Mouse (Mus musculus) lung, embryonic 15.5 days (tissue): ENCODE results near the gene Ascc3. TPM values are rescaled to one million over a fixed set of nuclear protein-coding genes. Genes with fewer than 3 reads are reported as not detected.

Experiments used
- ATAC-seq: fragments of 200-750 bp; cut with Nextera tagmentation; 2 replicates; pipeline ENCODE4 v1.8.0; 2017; ENCODE audit warnings: moderate number of reproducible peaks, borderline replicate concordance; ENCODE audit not compliant: low FRiP score, low TSS enrichment; ENCODE audit errors: extremely low read depth
- H3K27ac ChIP-seq: fragments of 300-500 bp; sonication (generic); 2 replicates; pipeline ENCODE4 v1.5.1; 2015; ENCODE audit warnings: moderate library complexity, mild to moderate bottlenecking, inconsistent platforms
- H3K27me3 ChIP-seq: fragments of 300-500 bp; sonication (generic); 2 replicates; pipeline ENCODE4 v1.6.1; 2015; ENCODE audit warnings: inconsistent platforms
- H3K36me3 ChIP-seq: fragments of 300-500 bp; sonication (generic); 2 replicates; pipeline ENCODE4 v1.6.1; 2015; ENCODE audit warnings: inconsistent platforms
- H3K4me1 ChIP-seq: fragments of 300-500 bp; sonication (generic); 2 replicates; pipeline ENCODE4 v1.6.1; 2015; ENCODE audit warnings: inconsistent platforms
- H3K4me2 ChIP-seq: fragments of 300-500 bp; sonication (generic); 2 replicates; pipeline ENCODE4 v1.6.1; 2015; ENCODE audit warnings: inconsistent platforms, mild to moderate bottlenecking, moderate library complexity
- H3K4me3 ChIP-seq: fragments of 300-500 bp; sonication (generic); 2 replicates; pipeline ENCODE4 v1.5.1; 2015; ENCODE audit warnings: mild to moderate bottlenecking, inconsistent platforms
- H3K9ac ChIP-seq: fragments of 300-500 bp; sonication (generic); 2 replicates; pipeline ENCODE4 v1.6.1; 2015; ENCODE audit warnings: inconsistent platforms
- H3K9me3 ChIP-seq: fragments of 300-500 bp; sonication (generic); 2 replicates; pipeline ENCODE4 v1.6.1; 2016; ENCODE audit warnings: inconsistent platforms
- WGBS: fragments of 180-500 bp; shearing (Covaris S2); methylation state at CpG from one replicate; pipeline ENCODE4 v1.1.7; 2015; 5-methylcytosine and 5-hydroxymethylcytosine counted together
- polyA plus RNA-seq: library from polyadenylated mRNA; unstranded; fragments of >200 nt; fragmentation: Nextera tagmentation; extraction: Ambion mirVana; gene quantifications from 2 replicates; pipeline ENCODE4 v1.2.1, GENCODE M21; 2015

The Ascc3 gene
- polyA plus RNA-seq, 1 experiment from 2014 or later, result 21.5 TPM

DNA sequence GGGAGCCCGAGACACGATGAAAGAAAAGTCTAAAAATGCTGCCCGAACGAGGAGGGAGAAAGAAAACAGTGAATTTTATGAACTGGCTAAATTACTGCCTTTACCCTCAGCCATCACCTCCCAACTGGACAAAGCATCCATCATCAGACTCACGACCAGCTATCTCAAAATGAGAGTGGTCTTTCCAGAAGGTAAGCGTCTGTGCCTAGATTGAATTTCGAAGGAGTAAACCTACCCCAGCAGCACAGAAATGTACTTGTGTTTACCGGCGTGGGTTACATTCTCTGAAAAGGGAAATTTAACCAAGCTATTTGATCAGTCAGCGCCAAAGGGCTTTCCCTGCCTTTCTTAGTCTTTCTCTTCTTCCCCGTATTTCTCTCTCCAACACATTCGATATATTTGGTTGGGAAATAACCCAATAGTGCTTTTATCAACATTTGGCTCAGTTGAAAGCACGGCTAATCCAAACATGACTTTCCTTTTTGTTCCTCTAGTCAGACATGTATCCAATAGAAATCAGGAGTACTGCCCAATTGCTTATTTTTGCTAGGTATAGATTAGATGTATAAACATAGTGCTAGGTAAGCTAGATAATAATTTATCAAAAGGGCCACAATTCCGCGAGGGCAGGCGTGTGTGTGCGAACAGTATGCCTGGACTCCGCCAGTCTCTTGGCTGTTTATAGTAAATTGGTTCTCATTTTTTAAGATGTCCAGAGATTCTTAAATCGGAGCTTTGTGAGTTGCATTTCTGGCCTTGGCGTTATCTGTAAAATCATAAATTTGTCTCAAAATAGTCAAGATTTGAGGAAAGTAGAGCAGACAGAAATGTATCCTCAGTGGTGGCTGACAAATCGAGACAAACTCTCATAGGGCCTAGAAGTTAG is 303.7 kb downstream of the Ascc3 start:
- no peak overlapping the region for H3K4me2 ChIP-seq
- no peak for ATAC-seq

DNA sequence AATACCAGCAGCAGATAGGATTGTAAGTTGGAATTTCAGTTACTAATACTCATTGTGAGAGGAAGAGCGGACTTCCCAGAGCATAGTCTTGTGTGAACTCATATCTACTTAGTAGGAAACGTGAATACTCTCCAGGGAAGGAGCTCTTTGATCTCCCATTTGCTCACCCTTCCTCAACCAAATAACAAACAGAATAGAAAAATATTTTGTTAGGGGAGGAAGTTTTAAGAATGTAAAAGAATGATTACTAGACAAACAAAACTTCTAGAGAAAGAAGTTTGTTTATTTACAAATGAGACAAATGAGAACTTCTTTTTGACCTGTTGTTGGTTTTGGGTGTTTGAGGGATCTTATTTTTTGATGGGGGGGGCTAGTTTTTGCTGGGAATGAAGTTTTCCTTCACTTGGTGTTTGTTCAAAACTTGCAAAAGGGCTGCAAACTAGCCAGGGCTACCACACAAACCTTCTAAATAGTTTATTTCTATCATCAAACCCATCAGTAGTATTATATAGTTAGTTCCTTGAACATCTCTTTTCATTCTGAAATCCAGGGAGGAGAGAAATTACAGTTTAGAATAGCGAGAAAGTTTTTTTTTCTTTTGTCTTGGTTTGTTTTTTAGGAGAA is 304.4 kb downstream of the Ascc3 start:
- WGBS, result 11% methylated on average over 3 of the region's 3 CpGs
- H3K4me2 ChIP-seq, result no peak overlapping the region
- no peak overlapping the region for H3K27ac ChIP-seq
- no peaks in the 10 kb centered on the region for H3K9me3 ChIP-seq
- H3K36me3 ChIP-seq, result no peaks in the 10 kb centered on the region
- H3K9ac ChIP-seq, result no peak overlapping the region
- no peak overlapping the region for H3K4me3 ChIP-seq
- no peak for ATAC-seq
- H3K27me3 ChIP-seq, result peaks cover 94% of the 10 kb centered on the region
- peaks cover 24% of the 10 kb centered on the region for H3K4me1 ChIP-seq

More for the DNA sequence above, 303.7 kb downstream of the Ascc3 start:
- Histone ChIP-seq H3K9me3 (no peaks in the 10 kb centered on the region), H3K27ac (no peak overlapping the region), H3K4me1 (peaks cover 24% of the 10 kb centered on the region), H3K4me3 (no peak overlapping the region), H3K9ac (no peak overlapping the region), H3K27me3 (peaks cover 94% of the 10 kb centered on the region), H3K36me3 (no peaks in the 10 kb centered on the region)
- 5% methylated on average over 21 of the region's 21 CpGs for WGBS

DNA sequence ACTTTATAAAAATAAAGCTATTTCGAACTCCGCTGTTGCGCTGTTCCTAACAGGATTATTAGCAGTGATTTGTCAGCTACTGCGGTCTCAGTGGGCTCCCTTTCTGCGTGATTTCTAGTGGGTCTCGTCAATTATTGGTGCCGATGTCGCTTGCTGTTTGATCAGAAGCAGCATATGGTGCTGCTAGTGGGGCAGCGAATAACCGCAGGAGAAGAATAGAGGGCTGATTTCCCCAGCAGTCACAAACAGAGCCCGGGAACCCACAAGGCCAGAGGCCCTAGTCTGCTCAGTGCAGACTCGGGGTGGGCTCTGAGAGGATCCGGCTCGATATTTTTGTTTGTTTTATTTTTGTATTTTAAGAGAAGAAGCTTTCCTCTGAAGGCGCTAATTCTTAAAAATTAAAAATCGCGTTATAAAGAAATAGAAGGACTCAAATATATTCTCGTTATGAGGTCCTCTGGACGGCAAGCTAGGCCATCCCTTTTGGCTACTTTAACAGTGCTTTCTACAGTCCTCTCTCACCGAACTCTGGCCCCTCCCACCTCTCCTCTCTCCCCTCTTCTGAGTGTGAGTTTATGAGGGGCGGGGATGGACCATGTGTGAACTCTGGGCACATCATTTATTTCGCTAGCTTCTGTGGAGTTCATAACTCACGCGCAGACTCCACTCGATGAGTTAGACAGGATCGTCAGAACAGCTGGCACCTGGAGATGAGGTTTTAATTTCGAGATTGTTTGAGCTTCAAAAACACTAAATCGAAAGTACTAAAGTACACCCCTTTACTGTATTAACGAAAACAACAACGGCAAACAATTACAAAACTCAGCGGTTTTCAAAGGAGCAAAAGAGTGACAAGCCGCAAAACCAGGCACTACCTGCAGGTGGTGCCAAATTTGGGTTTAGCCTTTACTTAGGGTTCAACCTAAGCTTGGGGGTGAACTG is 305.3 kb downstream of the Ascc3 start:
- Histone ChIP-seq H3K27ac (no peak overlapping the region), H3K4me3 (no peak overlapping the region), H3K27me3 (peaks cover 94% of the 10 kb centered on the region), H3K4me1 (peaks cover 17% of the 10 kb centered on the region), H3K9ac (no peak overlapping the region), H3K9me3 (no peaks in the 10 kb centered on the region), H3K36me3 (no peaks in the 10 kb centered on the region), H3K4me2 (no peak overlapping the region)
- 2% methylated on average over 32 of the region's 32 CpGs for WGBS
- no peak for ATAC-seq

DNA sequence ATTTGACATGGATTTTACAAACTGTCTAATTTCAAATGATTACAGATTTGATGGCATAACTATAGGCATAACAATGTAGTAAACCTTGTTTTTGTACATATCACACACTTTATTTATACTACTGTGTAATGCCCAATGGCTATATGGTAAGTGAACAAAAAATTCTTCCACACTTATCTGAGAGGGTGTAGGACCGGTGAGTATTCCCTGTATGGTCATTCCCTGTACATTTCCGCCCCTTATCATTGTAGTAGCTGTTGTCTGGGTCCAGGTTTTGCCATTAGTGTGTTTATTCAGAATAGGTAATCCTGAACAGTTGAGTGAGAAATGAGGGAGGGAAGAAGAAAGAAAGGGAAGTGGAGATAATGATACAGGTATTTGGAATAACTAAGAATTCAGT is 306.2 kb downstream of the Ascc3 start:
- peaks cover 17% of the 10 kb centered on the region for H3K4me1 ChIP-seq
- H3K9me3 ChIP-seq, result no peaks in the 10 kb centered on the region
- H3K4me2 ChIP-seq, result no peak overlapping the region
- no peak overlapping the region for H3K27ac ChIP-seq
- no peak for ATAC-seq
- peaks cover 93% of the 10 kb centered on the region for H3K27me3 ChIP-seq
- no peak overlapping the region for H3K4me3 ChIP-seq
- H3K9ac ChIP-seq, result no peak overlapping the region
- WGBS, result 14% methylated on average over 2 of the region's 2 CpGs
- H3K36me3 ChIP-seq, result no peaks in the 10 kb centered on the region

DNA sequence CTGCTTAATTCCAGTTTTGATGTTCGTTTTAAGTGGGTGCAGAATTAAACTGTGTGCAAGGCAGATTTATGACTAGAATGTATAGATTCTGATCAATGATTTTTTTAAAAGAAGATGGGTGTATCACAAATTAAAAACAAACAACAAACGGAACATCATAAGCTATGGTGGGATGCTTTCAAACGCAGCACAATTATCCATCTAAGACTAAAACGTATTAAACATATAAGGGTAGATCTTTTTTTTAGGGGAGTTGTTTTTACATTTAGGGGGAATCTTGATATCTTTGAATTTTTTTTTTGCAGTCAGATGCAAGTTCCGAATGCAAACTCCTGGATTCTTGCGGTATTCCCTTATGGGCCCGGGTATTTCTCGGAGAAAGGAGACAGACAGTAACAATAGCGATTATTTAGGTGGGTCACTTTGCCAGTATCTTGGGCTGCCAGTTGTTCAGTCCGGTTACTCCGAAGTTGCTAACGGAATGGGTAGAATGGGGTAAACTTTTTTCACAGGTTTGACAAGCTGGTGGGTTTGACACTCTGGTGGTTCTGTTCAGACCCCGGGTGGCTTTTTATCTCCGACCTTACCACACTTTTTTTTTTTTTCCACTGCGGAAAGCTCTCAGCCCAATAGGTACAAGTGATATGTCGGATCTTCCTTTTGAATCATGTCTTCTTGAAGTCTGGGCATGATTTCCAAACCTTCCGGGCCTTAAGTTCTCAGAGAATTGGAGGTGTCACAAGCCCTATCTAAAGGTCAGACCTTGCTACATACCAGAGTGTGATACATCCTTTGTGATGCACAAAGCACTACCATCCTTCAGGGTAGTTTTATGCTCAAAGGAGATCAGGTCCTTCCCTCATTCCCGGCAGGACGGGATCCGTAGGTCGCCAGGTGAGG is 307.6 kb downstream of the Ascc3 start:
- no peak for ATAC-seq
- H3K9me3 ChIP-seq, result no peaks in the 10 kb centered on the region
- H3K9ac ChIP-seq, result no peak overlapping the region
- H3K27ac ChIP-seq, result no peak overlapping the region
- 3% methylated on average over 21 of the region's 21 CpGs for WGBS
- H3K36me3 ChIP-seq, result no peaks in the 10 kb centered on the region
- peaks cover 5% of the 10 kb centered on the region for H3K4me1 ChIP-seq
- H3K4me3 ChIP-seq, result no peak overlapping the region
- H3K27me3 ChIP-seq, result peaks cover 93% of the 10 kb centered on the region
- no peak overlapping the region for H3K4me2 ChIP-seq
